Mouse (Mus musculus): ENCODE data around the gene Frmpd4.

- TF ChIP-seq GATA1 (IDR thresholded peaks at IDR 0.05; ENCODE audit: low read length) (no peak), TAL1 (IDR thresholded peaks at IDR 0.05; ENCODE audit: low read length) (no peak)
Measured at GRCm38 (mm10) chrX:167483409-167484177, 1093.4 kb downstream of the Frmpd4 start.

All from erythroblast, embryonic 14.5 days (primary cell).